Mouse (Mus musculus): ENCODE measurements at regions not wholly inside any gene's neighbourhood (a gene's known extent, or its start where the extent isn't known, plus 50 kb on each side); places are given as distances from the start of the nearest gene placed in this dataset.

DNA sequence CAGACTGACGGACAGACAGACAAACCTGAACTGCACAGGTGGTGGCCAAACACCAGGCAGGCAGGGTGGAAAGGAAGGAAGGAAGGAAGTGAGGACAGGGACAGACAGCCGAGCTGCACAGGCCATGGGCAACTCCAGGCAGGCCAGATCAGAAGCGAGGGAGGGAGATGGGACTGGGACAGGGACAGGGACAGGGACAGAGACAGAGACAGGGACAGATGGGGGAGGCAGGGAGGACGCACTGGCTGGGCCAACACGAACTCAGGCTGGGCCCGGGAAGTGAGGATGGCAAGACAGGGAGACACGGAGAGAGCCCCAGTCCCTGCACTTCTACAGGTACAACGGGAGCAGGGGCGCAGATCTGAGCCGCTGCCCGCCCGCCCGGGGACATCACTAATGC, 94.9 kb upstream of the Rab39b start:
- Histone ChIP-seq H3K9me3 (ENCODE audit: control insufficient read depth, low read length) (no peaks in the 10 kb centered on the region), H3K4me2 (ENCODE audit: low read depth, low read length) (peak overlapping the region; percentile 43), H3K27ac (ENCODE audit: low read length) (no peak overlapping the region), H3K4me1 (ENCODE audit: control insufficient read depth, insufficient read depth, low read length) (no peaks in the 10 kb centered on the region), H3K27me3 (replicated peaks; ENCODE audit: control insufficient read depth, insufficient read depth, low read length) (no peaks in the 10 kb centered on the region), H3K4me3 (ENCODE audit: low read length) (0 out of 2 replicates have a peak overlapping the region, but pooled peaks have one; percentile 22), H3K9ac (ENCODE audit: low read depth, low read length) (peak overlapping the region; percentile 57), H3K36me3 (ENCODE audit: control insufficient read depth, insufficient read depth, low read length) (no peaks in the 10 kb centered on the region)
- no peak for ATAC-seq
- 84% methylated on average over 13 of the region's 13 CpGs for WGBS

DNA sequence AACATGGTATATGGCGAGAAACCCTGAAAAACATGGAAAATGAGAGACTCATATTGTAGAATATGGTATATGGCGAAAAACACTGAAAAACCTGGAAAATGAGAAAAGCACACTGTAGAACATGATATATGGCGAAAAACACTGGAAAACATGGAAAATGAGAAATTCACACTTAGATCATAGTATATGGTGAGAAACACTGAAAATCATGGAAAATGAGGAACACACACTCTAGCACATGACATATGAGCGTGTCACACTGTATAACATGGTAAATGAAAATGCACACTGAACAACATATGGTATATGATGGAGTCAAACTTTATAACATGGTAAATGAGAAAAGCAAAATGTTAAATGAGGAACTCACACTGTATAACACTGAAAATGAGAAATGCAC, 89.6 kb upstream of the Rab39b start:
- H3K4me2 ChIP-seq (ENCODE audit: low read depth, low read length), result no peak overlapping the region
- H3K36me3 ChIP-seq (ENCODE audit: control insufficient read depth, insufficient read depth, low read length), result no peaks in the 10 kb centered on the region
- H3K9ac ChIP-seq (ENCODE audit: low read depth, low read length), result no peak overlapping the region
- no peak overlapping the region for H3K4me3 ChIP-seq (ENCODE audit: low read length)
- no peak for ATAC-seq
- 96% methylated on average over 4 of the region's 4 CpGs for WGBS
- H3K27me3 ChIP-seq (replicated peaks; ENCODE audit: control insufficient read depth, insufficient read depth, low read length), result no peaks in the 10 kb centered on the region
- H3K4me1 ChIP-seq (ENCODE audit: control insufficient read depth, insufficient read depth, low read length), result no peaks in the 10 kb centered on the region
- H3K9me3 ChIP-seq (ENCODE audit: control insufficient read depth, low read length), result no peaks in the 10 kb centered on the region
- no peak overlapping the region for H3K27ac ChIP-seq (ENCODE audit: low read length)

DNA sequence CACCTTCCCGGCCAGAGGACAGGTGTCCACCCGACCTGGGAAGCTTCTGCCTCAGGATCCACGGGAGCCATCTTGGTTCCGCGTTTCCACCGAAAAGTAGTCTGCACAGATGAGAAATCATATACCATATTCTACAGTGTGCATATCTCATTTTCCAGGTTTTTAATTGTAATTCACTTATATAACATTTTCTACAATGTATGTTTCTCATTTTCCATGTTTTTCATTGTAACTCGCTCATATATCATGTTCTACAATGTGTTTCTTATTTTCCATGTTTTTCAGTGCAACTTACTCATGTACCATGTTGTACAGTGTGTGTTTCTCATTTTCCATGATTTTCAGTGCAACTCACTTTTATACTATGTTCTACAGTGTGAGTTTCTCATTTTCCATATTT, 65.4 kb upstream of the Rab39b start:
- no peak for ATAC-seq
- Histone ChIP-seq H3K9ac (ENCODE audit: low read depth, low read length) (no peak overlapping the region), H3K9me3 (ENCODE audit: control insufficient read depth, low read length) (no peaks in the 10 kb centered on the region), H3K27ac (ENCODE audit: low read length) (no peak overlapping the region), H3K4me3 (ENCODE audit: low read length) (no peak overlapping the region), H3K4me2 (ENCODE audit: low read depth, low read length) (no peak overlapping the region), H3K27me3 (replicated peaks; ENCODE audit: control insufficient read depth, insufficient read depth, low read length) (no peaks in the 10 kb centered on the region), H3K36me3 (ENCODE audit: control insufficient read depth, insufficient read depth, low read length) (no peaks in the 10 kb centered on the region), H3K4me1 (ENCODE audit: control insufficient read depth, insufficient read depth, low read length) (no peaks in the 10 kb centered on the region)
- 90% methylated on average over 7 of the region's 7 CpGs for WGBS

Data from intestine, embryonic 16.5 days (tissue).